Mouse (Mus musculus) bone marrow, adult 2 months (tissue): ENCODE data around the gene Rnf26.

ENCODE experiments used
- CTCF ChIP-seq: fragments of 200-500 bp; IDR thresholded peaks from 2 replicates; pipeline ENCODE4 v1.5.1; 2011; ENCODE audit warnings: low read length, control low read depth; ENCODE audit not compliant: control insufficient read depth, insufficient read depth
- POLR2A ChIP-seq: fragments of 200-500 bp; IDR thresholded peaks from 2 replicates; pipeline ENCODE4 v1.6.1; 2011; ENCODE audit warnings: low read depth, mild to moderate bottlenecking, control low read depth, low read length, borderline replicate concordance; ENCODE audit not compliant: control insufficient read depth

DNA sequence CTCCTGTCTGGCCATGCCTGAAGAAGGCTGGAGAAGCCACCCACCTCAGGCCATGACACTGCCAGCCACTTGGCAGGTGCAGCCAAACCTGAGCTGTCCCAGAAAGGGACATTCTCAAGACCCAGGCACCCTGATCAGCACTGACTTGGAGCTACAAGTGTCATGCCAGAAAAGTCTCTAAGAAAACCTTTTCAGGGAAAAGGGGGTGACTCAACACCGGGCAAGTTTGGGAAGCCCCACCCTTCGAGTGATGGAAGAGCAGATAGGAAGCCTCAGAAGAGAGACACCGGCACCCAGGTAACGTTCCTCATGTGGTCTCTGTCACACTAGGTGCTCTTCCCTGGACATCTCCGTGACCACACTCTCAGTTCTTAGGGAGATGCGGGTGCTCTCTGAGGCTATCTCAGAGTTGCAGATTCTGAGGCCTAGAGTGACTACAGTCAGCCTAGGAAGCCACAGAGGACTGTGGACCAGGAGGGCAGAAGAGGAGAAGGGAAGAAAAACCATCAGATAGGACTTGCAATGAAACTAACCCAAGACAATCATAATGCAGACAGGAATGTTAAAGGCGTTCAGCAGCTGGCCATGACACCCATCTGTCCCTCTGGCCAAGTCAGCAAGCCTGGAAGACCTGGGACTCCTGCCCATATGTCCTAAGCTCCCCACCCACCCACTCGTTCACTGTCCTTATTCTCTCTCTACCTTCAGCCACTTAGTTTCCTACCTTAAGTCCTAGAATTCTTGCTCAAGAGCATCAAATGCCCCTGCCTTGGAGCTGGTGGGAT lies 63.7 kb downstream of the Rnf26 start:
- no peak for TF ChIP-seq POLR2A
- TF ChIP-seq CTCF = no peak
